Mouse (Mus musculus): ENCODE measurements at regions not wholly inside any gene's neighbourhood (a gene's known extent, or its start where the extent isn't known, plus 50 kb on each side); places are given as distances from the start of the nearest gene placed in this dataset.

GRCm38 (mm10) chr2:75528706-75529105, 130.4 kb upstream of the Hnrnpa3 start:
- TF ChIP-seq POLR2A (IDR thresholded peaks at IDR 0.05; ENCODE audit: borderline replicate concordance, insufficient read depth, low read length) = no peak
- no peak for TF ChIP-seq CTCF (IDR thresholded peaks at IDR 0.05; ENCODE audit: borderline replicate concordance, insufficient read depth, low read depth, low read length)
- Histone ChIP-seq H3K27ac (ENCODE audit: insufficient read depth, low read length) (no peak overlapping the region), H3K27me3 (ENCODE audit: control insufficient read depth, insufficient read depth, low read length) (no peaks in the 10 kb centered on the region), H3K4me3 (replicated peaks; ENCODE audit: insufficient read depth, low read depth, low read length) (no peak overlapping the region), H3K4me1 (ENCODE audit: control insufficient read depth, insufficient read depth, low read length) (no peaks in the 10 kb centered on the region)
- DNase-seq = no peak
- 63% methylated on average over 2 of the region's 2 CpGs for WGBS

- no peaks in the 10 kb centered on the region for H3K27me3 ChIP-seq (ENCODE audit: control insufficient read depth, insufficient read depth, low read length)
- no peak for DNase-seq
- 58% methylated on average over 4 of the region's 4 CpGs for WGBS
These were observed 120.9 kb upstream of the Hnrnpa3 start for GRCm38 (mm10) chr2:75538114-75538513.

GRCm38 (mm10) chr2:75539726-75540125, 119.3 kb upstream of the Hnrnpa3 start:
- no peak for TF ChIP-seq CTCF (IDR thresholded peaks at IDR 0.05; ENCODE audit: borderline replicate concordance, insufficient read depth, low read depth, low read length)
- TF ChIP-seq POLR2A (IDR thresholded peaks at IDR 0.05; ENCODE audit: borderline replicate concordance, insufficient read depth, low read length) = no peak
- H3K27me3 ChIP-seq (ENCODE audit: control insufficient read depth, insufficient read depth, low read length) = no peaks in the 10 kb centered on the region
- no peak overlapping the region for H3K4me3 ChIP-seq (replicated peaks; ENCODE audit: insufficient read depth, low read depth, low read length)
- 91% methylated on average over 6 of the region's 6 CpGs for WGBS
- no peak for DNase-seq
- H3K27ac ChIP-seq (ENCODE audit: insufficient read depth, low read length) = no peak overlapping the region
- H3K4me1 ChIP-seq (ENCODE audit: control insufficient read depth, insufficient read depth, low read length) = no peaks in the 10 kb centered on the region

More at GRCm38 (mm10) chr2:75538114-75538513, 120.9 kb upstream of the Hnrnpa3 start:
- no peak overlapping the region for H3K4me3 ChIP-seq (replicated peaks; ENCODE audit: insufficient read depth, low read depth, low read length)
- TF ChIP-seq POLR2A (IDR thresholded peaks at IDR 0.05; ENCODE audit: borderline replicate concordance, insufficient read depth, low read length) = no peak
- TF ChIP-seq CTCF (IDR thresholded peaks at IDR 0.05; ENCODE audit: borderline replicate concordance, insufficient read depth, low read depth, low read length) = no peak
- no peak overlapping the region for H3K27ac ChIP-seq (ENCODE audit: insufficient read depth, low read length)
- H3K4me1 ChIP-seq (ENCODE audit: control insufficient read depth, insufficient read depth, low read length) = no peaks in the 10 kb centered on the region

- DNase-seq = no peak
- Histone ChIP-seq H3K27me3 (ENCODE audit: control insufficient read depth, insufficient read depth, low read length) (no peaks in the 10 kb centered on the region), H3K4me1 (ENCODE audit: control insufficient read depth, insufficient read depth, low read length) (no peaks in the 10 kb centered on the region), H3K27ac (ENCODE audit: insufficient read depth, low read length) (no peak overlapping the region), H3K4me3 (replicated peaks; ENCODE audit: insufficient read depth, low read depth, low read length) (no peak overlapping the region)
- 39% methylated on average over 5 of the region's 5 CpGs for WGBS
- TF ChIP-seq CTCF (IDR thresholded peaks at IDR 0.05; ENCODE audit: borderline replicate concordance, insufficient read depth, low read depth, low read length) (no peak), POLR2A (IDR thresholded peaks at IDR 0.05; ENCODE audit: borderline replicate concordance, insufficient read depth, low read length) (no peak)
These were observed 116.7 kb upstream of the Hnrnpa3 start for GRCm38 (mm10) chr2:75542331-75542730.

GRCm38 (mm10) chr2:75542781-75543180, 116.3 kb upstream of the Hnrnpa3 start:
- 16% methylated on average over 5 of the region's 5 CpGs for WGBS

GRCm38 (mm10) chr2:75545971-75546370, 113.1 kb upstream of the Hnrnpa3 start:
- no peaks in the 10 kb centered on the region for H3K27me3 ChIP-seq (ENCODE audit: control insufficient read depth, insufficient read depth, low read length)
- no peak overlapping the region for H3K4me3 ChIP-seq (replicated peaks; ENCODE audit: insufficient read depth, low read depth, low read length)
- no peaks in the 10 kb centered on the region for H3K4me1 ChIP-seq (ENCODE audit: control insufficient read depth, insufficient read depth, low read length)
- DNase-seq = no peak
- WGBS = 62% methylated on average over 7 of the region's 7 CpGs
- TF ChIP-seq CTCF (IDR thresholded peaks at IDR 0.05; ENCODE audit: borderline replicate concordance, insufficient read depth, low read depth, low read length) = no peak
- TF ChIP-seq POLR2A (IDR thresholded peaks at IDR 0.05; ENCODE audit: borderline replicate concordance, insufficient read depth, low read length) = no peak
- no peak overlapping the region for H3K27ac ChIP-seq (ENCODE audit: insufficient read depth, low read length)

More at GRCm38 (mm10) chr2:75542781-75543180, 116.3 kb upstream of the Hnrnpa3 start:
- no peak overlapping the region for H3K27ac ChIP-seq (ENCODE audit: insufficient read depth, low read length)
- no peaks in the 10 kb centered on the region for H3K4me1 ChIP-seq (ENCODE audit: control insufficient read depth, insufficient read depth, low read length)
- DNase-seq = no peak
- H3K4me3 ChIP-seq (replicated peaks; ENCODE audit: insufficient read depth, low read depth, low read length) = no peak overlapping the region
- H3K27me3 ChIP-seq (ENCODE audit: control insufficient read depth, insufficient read depth, low read length) = no peaks in the 10 kb centered on the region
- TF ChIP-seq CTCF (IDR thresholded peaks at IDR 0.05; ENCODE audit: borderline replicate concordance, insufficient read depth, low read depth, low read length) = no peak

GRCm38 (mm10) chr2:75555676-75556075, 103.4 kb upstream of the Hnrnpa3 start:
- no peaks in the 10 kb centered on the region for H3K4me1 ChIP-seq (ENCODE audit: control insufficient read depth, insufficient read depth, low read length)
- no peak overlapping the region for H3K27ac ChIP-seq (ENCODE audit: insufficient read depth, low read length)
- no peak overlapping the region for H3K4me3 ChIP-seq (replicated peaks; ENCODE audit: insufficient read depth, low read depth, low read length)
- TF ChIP-seq CTCF (IDR thresholded peaks at IDR 0.05; ENCODE audit: borderline replicate concordance, insufficient read depth, low read depth, low read length) (no peak), POLR2A (IDR thresholded peaks at IDR 0.05; ENCODE audit: borderline replicate concordance, insufficient read depth, low read length) (no peak)
- 83% methylated on average over 8 of the region's 8 CpGs for WGBS
- H3K27me3 ChIP-seq (ENCODE audit: control insufficient read depth, insufficient read depth, low read length) = no peaks in the 10 kb centered on the region
- DNase-seq = no peak

- TF ChIP-seq CTCF (IDR thresholded peaks at IDR 0.05; ENCODE audit: borderline replicate concordance, insufficient read depth, low read depth, low read length) = no peak
- no peak for TF ChIP-seq POLR2A (IDR thresholded peaks at IDR 0.05; ENCODE audit: borderline replicate concordance, insufficient read depth, low read length)
- WGBS = 41% methylated on average over 7 of the region's 7 CpGs
- H3K27ac ChIP-seq (ENCODE audit: insufficient read depth, low read length) = no peak overlapping the region
- H3K27me3 ChIP-seq (ENCODE audit: control insufficient read depth, insufficient read depth, low read length) = no peaks in the 10 kb centered on the region
- no peak overlapping the region for H3K4me3 ChIP-seq (replicated peaks; ENCODE audit: insufficient read depth, low read depth, low read length)
- no peak for DNase-seq
- H3K4me1 ChIP-seq (ENCODE audit: control insufficient read depth, insufficient read depth, low read length) = no peaks in the 10 kb centered on the region
These were observed 102.3 kb upstream of the Hnrnpa3 start for GRCm38 (mm10) chr2:75556744-75557143.
